Mouse (Mus musculus) right cerebral cortex, postnatal 10 days (tissue): Measurements from ENCODE around the gene Rbm28.

Experiments used
- DNase-seq, 2 experiments: peaks; one replicate each; pipeline ENCODE4 v3.0.0; 2021; ENCODE audit warnings: low spot score in 2 of 2

Rbm28 gene

DNA sequence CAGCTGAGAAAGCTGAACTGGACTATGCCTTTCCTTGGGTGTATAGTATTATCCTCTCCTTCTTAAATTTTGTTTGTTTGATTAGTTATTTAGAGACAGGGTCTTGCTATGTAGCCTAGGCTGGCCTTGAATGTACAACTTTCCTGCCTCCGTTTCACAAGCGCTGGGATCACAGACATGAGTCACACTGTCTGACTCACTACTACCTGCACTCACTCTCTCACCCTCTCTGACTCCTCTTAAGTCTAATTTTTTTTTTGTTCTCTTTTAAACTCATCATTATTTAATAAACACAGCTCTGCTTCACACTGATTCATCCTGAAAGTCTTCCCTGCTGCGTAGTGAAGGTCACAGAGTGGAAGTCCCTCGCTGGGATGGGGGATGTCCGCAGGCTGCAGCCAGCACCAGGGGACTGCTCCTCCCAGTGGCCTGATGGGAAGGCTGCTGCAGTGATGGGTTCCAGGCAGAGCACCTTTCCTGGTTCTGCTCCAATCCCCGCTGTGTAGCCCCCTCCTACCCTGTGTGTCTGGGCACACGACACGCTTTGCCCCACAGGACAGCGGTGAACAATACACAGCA lies 81.9 kb downstream of the Rbm28 start:
- no peak for DNase-seq

DNA sequence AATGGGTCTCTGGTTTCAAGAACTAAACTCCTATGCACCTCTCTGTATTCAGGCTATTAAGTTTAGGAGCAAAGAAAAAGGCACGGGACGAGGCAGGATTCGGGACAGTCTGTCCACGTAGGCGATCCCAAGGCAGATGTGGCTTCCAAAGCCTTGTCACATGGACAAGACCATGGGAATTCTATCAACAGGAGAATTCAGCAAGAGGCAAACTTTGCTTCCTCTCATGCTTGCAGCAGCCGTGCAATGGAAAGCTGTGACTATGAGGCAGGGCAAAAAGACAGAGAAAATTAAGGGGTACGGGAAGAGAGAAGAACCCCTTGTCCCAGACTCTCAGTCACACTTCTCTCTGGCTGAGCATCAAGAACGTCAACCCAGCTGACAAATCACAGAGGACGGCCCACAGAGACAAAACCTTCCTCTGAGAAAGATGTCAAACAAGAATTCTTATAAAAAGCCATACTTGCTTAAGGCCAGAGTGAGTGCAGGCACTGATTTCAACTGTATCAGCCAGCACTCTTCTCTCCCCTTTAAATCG lies 82.9 kb downstream of the Rbm28 start:
- DNase-seq, result no peak

GRCm38 (mm10) chr6:29079291-29079690 lies 85.5 kb downstream of the Rbm28 start:
- peak; percentile 76 to 87 for DNase-seq

DNA sequence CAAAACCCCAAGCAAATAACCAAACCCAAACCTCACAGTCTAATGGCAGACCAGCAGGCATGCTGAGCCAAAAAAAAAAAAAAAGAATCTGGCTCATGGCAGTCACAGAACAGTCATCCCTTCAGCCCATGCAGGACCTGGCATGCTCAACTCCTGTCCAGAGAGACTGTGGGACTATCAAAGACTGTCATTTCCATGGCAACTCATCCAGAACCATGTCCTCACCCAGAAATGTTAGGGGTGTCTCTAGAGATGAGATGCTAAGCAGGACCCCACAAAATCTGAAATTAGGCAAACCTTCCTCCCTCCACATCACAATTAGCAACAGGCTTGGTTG lies 90.7 kb downstream of the Rbm28 start:
- no peak for DNase-seq
